Mouse (Mus musculus): ENCODE results near the gene Mpp4. TPM values are rescaled to one million over a fixed set of nuclear protein-coding genes. Genes with fewer than 3 reads are reported as not detected.
A peak's percentile ranks its signal among the peaks of the same experiment; 100 is the strongest.

The Mpp4 gene
- total RNA-seq (2021), result under 1 TPM; 0.16 to 0.23 TPM
- long read RNA-seq, experiment 1, result 0 reads
- long read RNA-seq, experiment 2, result 0 reads

DNA sequence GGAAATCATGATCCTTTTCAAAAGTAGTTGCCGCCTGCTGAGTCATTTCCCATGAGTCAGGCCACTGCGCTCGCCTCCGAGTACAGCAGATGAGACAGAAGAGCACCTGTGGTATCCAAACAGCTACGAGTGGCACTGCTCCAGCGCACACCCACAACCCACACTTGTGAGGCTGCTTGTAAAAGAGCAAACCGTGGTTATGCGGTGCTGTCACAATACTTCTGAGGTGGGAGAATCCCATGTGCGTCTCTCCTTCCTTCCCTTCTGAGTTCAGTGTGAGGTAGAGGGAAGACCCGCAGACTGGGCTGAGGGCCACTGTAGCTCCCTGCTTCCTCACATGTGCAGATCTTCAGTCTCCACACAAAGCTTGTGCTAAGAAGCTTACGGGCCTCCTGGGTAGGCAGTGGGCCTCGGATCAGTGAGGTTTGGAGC is at the start of gene Mpp4:
TSS of gene Mpp4 (minus strand) at position 360 of the 432 bp plus-strand sequence.
- peak; percentile 3 to 22 for DNase-seq

DNA sequence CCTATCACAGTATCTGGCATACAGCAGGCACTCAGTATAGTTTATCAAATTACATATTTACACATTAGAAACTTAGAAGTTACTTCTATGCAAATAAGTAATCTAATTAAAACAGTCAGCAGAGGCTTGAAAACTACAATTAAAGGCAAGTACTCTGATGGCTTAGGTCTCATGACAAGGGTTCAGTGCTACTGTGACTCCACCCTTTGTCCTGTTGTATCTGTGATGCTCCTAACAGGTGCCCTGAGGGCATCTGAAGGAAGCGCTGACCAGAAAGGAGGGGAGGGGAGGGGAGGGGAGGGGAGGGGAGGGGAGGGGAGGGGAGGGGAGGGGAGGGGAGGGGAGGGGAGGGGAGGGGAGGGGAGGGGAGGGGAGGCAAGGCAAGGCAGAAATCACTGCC is 49.8 kb upstream of the Mpp4 start:
- DNase-seq, result no peak

DNA sequence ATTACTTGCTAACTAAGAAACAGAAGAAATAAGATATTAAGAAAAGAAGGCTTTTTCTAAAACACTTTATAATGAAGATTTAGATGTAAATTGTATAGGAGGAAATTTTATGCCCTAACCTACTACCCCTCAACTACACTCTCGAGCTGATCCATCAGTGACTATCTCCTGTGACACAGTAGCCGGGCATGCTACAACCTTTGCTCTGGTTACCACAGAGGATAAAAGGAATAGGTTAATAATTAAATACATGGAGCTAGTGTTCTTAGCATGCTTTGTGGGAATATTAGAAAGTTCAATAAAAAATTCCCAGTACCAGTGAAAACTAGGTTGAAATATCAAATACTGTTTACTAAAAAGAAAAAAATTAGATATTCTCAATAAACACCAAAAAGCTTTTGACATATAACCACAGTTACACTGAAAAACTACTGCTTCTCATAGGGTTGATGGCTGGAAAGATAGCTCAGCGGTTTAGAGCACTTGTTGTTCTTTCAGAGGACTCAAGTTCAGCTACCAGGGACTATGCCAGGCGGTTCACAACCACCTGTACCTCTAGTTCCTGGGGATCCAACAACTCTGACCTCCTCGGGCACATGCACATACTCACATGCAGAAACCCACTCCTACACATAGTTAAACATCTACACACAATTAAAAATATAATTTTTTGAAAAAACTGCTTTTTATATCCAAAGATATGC is 49.0 kb upstream of the Mpp4 start:
- no peak for DNase-seq

DNA sequence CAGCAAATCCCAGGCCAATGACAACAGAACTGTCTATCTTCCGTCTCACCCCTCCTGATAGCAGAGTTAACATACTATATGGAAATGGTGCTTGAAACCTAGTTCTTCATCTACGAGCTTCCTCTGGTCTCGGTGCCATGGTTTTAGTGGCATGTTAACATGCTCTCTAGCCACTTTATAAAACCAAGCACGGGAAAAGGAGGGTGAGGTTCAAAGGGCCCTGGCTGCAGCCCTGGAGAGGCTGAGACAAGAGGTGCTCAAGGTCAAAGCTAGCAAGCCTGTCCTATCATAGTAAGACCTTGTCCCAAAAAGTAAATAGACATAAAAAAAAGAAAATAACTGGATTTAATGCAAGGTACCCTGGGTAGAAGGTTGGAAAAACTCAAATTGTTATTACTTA is 48.5 kb upstream of the Mpp4 start:
- no peak for DNase-seq

DNA sequence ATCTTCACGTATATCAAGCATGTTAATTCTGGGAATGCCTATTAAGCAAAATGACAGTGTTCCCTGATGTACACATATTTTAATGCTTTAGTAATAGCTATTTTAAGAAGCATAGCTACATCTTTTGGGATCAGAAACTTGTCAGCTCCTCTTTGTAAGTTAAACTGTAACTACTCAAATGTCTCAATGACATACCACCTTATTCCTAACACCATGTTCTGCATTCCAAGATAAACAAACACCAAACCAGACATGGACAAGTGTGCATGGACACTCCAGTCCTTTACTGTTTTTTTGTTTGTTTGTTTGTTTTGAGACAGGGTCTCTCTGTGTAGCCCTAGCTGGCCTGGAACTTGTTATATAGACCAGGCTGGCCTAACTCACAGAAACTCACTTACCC is 45.1 kb upstream of the Mpp4 start:
- DNase-seq, result no peak

DNA sequence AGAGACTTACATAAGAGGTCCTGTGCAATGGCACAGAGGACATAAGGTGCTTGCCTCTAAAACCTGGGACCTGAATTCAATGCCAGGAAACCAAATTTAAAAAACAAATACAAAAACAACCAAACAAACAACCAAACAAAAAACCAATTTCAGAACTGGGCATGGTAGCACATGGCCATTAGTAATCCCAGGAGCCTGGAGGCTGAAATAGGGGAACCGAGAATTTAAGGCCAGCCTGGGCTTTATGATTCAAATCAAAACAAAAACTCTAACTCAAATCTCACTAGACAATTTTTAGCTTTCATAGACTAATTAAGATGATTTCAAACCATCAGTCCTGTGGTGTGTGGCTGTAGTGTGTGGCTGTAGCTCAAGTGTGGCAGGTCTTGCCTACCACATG is 41.3 kb upstream of the Mpp4 start:
- no peak for DNase-seq

DNA sequence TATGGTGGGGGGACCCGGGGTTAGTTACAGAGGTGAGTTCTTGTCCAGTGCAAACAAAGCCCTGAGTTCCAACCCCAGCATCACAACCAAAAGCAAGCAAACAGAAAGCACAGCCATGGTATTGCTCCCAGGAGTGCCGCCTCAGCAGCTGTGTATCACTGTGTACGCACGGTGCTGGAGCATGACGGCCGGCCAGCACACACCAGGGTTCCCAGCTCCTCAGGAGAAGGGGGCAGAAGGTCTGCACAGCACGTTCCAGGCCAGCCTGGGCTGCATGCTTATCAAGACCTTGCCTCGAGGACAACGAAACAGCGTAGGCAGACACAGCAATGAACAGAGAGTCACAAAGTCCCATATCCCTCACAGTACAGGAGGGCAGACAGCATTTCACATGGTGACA is 39.2 kb upstream of the Mpp4 start:
- peak in 1 of 2 experiments; percentile 3 for DNase-seq

DNA sequence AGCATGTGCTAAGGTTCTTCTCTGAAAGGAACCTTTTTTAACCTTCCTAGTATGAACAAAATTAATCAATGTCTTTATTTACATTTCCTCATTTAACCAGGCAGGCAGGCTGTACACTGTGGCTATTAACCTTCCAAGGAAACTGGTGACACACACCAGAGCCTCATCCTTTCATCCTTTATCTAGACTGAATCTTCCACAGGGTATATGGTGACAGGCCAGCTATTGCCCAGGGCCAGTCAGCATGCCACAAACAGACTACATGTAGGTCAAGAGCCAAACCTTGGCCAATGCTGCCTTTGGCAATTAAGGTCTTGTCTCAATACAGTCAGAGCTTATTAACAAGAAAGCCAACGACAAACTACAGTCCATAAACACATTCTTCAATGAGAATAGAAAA is 38.4 kb upstream of the Mpp4 start:
- DNase-seq, result peak; percentile 17 to 20

DNA sequence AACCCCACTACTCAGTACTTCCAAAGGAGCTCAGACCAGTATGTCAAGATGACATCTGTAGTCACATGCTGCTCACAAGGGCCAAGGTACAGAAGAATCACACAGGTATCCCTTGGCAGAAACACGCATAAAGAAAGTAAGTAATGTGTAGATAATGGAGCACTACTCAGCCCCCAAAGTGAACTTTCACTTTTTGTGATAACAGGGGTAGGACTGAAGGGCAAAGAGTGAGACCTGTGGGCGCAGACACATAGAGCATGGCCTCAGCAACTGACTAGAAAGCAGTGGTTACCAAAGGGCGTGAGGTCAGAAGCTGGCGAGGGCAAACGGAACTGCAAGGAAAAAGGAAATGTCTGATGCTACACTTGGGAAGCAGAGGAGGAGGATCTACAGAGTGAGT is 37.8 kb upstream of the Mpp4 start:
- no peak for DNase-seq

DNA sequence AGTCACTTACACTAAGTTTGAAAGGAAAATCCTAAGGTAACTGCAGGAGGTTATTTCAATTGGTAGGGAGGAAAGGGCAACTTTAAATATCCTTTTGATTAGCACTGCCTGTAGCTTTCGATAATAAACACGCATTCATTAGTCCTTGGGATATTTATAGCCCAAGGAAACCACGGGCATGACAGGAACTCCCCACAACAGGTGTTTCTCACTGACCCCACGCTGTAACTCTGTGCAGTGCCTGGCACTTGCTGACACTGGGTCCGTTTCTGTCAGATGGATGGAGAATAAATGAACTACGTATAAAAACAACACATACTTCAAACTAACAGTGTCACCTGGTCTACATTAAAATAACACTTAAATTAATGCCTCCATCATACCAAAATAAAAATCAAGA is 31.8 kb upstream of the Mpp4 start:
- no peak for DNase-seq

DNA sequence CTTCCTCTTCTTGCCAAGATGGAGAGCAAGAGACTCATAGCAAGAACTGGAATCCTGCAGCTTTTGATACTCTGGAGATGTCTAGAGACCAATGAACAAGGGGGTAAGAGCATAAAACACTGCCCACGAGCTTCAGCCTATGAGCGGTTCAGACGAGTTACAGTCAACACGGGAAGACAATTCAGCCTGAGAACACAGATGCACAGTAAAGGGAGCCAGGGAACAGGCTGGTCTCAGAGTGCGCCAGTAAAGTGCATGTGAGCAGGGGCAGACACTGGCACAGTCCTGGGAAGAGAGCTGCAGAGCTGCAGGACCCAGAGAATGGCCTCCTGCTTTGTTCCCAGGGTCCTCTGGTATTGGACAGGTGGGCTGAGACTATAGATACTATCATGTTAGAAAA is 24.6 kb upstream of the Mpp4 start:
- DNase-seq, result no peak

DNA sequence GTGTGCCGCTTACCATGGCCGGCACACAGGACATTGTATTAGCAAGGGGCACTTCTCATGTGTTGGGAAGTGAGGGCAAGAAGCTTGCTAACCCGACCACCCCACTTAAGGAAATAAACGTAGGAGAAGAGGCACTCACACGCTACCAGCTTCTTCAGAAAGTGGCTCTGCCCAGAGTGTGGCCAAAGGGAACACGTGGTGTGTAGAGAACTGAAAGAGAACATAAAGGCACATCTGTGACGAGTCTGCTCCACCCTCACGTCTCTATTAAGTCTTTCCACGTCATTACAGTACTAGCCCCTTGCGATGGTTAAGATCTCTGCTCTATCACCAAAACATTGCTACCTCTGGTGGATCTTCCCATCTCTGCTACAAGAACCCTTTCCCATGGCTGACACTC is 23.1 kb upstream of the Mpp4 start:
- no peak for DNase-seq

DNA sequence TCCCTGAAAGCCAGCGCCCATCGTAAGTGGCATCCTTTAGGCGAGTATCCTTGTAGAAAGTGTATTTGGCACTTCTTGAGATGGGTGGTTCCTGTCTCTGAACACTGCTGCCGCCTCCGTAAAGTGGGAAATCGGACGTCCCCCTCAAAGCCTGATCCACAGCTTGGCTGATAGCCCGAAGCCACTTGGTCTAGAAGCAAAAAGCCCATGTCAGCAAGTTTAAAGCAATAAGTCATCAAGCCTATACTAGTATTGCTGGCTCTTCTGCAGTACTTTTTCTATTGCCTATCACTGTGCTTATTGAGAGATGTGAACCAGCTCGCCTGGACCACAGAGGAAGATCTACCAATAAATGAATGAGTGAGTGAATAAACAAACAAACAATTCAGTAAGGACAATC is 22.2 kb upstream of the Mpp4 start:
- DNase-seq, result no peak

DNA sequence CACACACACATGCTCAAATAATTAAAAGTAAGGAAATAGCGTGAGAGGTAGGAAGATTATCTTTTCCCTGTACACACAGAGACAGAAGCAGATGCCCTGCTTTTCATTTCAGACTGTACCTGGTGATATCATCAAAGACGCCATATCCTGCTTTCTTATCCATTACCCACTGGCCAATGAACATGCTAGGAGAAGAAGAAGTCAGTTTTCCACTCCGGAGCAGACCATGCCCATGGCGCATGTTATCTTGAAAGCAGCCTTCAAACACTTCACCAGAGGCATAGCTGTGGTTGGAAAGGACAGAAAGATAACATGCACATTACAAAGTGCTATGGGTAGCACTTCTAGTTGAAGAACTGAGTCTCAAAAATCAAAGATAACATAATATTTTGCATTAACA is 19.9 kb upstream of the Mpp4 start:
- DNase-seq, result no peak

DNA sequence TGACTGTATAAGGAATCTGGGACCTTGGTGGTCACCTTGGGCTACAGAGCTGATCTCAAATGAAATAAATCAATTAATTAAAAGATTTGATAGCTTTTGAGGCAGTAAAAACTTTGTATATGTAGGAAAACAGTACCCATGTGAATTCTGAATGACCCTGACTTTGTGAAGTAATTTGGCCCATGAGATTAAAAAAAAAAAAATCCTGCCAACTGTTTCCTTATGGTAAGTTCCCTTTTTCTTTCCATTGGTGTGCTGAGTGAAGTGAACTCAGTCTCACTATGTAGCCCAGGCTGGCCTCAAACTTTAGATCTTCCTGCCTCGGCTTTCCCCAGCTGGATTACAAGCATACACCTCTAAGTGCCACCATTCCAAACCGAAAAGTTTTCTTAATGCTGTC is 19.2 kb upstream of the Mpp4 start:
- no peak for DNase-seq

DNA sequence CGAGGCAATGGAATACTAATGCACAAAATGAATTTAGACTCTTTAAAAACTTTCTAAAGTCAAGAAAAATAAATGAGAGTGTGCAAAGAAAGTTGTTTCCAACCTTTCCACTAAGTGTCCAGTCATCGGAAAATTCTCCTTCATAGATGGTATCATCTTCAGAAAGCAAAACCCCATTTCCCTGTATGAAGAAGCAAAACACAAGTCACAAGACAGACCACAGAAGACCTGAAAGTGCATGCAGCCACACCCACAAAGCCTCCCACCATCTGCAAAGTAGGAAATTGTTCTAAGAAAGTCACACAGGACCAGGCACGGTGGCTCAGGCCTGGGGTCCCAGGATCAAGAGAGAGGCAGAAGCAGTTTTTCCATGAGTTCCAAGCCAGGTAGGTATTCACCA is 16.8 kb upstream of the Mpp4 start:
- DNase-seq, result no peak

DNA sequence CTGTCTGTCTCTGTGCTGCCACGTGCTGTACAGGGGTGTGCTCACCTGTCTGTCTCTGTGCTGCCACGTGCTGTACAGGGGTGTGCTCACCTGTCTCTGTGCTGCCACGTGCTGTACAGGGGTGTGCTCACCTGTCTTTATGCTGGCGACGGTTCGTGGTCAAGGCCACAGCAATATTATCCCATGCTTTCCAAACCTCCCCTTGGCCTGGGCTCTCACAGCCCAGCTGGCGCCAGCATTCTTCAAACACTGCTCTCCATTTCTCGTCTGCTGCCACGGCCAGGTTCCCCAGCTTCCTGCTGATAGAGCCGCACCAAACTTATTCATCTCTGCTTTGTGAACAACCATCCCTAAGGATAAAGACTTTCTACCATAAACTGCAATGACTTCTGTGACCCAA is 15.2 kb upstream of the Mpp4 start:
- DNase-seq, result no peak

DNA sequence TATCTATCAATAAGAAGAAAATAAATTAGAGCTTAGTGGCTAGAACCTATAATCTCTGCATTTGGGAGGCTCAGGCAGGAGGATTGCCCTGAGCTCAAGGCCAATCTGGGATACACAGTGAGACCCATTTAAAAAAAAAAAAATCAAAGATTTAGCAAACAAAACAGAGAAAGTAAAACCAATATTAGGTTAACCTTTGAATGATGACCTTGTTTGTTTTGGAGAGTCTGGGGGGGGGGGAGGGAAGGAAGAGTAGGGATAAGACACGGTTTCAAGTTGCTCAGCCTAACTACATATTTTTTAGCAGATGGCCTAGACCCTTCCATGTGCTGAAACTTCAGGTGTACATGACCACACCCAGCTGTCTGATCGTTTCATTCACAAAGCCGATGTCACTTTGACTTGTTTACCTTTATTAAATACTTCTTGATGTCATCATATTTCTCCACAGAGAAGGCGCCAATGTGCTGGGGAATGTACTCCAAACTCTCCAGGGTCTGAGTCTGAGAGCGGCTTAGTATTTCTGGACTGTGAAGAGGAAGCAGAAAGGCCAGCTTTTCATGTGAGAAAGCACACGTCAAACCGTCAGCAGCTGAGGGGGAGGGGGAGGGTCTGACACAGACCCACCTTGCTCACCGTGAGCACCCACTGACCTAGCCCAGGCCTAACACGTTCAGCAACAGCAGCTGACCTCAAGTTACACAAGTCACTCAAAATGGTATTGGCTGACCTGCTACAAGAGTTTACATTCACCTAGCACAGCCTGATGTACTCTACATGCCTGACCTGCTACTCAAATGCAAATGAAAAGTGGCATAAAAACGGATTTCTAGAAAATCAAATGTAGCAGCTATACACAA is 11.6 kb upstream of the Mpp4 start:
- no peak for DNase-seq

DNA sequence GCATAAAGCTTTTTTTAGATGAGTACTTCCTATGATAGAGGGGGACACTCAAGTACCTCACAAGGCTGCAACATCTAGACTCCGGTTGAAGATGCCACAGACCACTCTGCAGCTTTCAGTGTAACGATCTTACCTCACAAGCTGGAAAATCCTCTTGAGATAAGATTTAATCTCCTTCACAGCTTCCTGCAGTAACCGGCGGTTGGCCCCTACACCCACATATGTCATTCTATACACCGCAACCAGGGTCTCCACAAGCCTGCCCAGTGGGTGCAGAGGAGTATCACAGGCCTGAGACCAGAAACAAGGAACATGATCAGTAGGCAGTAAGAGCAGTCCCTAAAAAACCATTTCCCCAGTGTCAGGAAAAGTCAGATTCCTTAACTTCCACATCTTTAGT is 9.8 kb upstream of the Mpp4 start:
- DNase-seq, result no peak

DNA sequence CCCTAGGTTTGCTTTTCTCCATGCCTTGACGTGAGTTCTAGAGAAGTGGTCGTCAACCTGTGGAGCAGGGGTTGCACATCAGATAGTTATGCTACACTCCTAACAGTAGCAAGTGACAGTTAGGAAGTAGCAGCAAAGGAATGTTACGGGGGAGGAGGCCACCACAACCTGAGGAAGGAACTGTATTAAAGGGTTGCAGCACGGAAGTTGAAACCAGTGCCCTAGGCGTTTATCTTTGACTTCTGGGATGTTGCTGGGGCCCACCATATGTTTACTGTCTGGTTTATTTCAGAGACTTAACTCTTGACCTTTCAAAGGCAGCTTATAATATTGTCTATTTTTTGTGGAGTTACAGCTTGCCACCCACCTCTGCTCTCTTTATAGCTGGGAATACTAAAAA is 8.7 kb upstream of the Mpp4 start:
- DNase-seq, result no peak

DNA sequence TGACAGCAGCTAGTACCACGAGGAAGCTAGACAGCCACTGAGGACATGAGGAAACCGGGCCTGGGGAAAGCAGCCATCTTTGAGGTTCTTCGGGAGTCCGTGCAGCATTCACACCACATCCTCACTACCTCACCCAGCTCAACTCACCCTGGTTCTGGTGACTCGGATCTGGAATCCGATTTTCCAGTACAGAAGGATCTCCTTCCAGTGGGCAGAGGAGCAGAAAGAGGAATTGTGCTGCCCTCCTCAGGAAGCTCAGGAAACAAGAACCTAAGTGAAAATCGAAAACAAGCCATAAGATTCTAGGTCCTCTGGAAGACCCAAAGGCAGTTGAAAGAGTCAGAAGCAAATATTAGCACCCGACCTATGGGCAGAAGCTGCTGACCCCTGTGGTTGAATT is 7.1 kb upstream of the Mpp4 start:
- DNase-seq, result no peak

DNA sequence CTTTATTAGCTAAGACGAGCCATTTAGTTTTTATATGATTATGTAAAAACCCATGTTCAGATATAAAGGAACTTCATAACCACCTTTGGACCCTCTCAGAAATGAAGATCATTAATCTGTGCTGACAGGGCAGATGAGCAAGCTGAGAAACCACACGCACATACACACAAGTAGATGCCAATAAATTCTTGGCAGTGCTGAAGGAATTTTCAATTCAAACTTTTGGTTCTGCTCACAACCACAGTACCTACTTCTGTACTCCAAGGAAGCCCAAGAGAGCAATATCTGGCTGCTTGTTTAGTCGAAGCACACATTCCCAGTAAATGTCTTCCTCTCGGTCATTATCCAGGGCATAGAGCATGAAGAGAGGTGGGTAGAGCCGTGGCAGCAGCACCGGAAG is 6.4 kb upstream of the Mpp4 start:
- no peak for DNase-seq

DNA sequence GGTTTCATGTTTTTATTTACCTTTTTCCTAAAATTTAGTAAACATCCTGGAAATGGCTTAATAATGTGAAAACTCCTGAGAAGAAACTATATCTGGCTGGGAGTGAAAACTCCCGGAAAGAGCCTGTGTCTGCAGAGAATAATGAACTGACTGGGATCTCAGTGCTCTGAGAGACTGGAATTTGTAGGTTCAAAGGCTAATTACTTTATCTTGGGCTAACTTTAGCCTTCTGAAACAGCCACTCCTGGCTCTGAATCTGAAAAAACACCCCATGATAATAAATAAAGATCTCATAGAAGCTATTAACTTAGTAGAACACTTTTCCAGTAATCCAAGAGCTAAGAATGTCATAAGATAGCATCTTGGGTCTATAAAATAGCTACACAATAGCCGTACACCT is 5.4 kb upstream of the Mpp4 start:
- DNase-seq, result no peak

All from adrenal gland, postnatal 36 days (tissue).